Mouse (Mus musculus) embryo, embryonic 10 days (tissue): ENCODE results near the gene Yod1.

Source experiments
- DNase-seq: peaks from one replicate; pipeline ENCODE4 v3.0.0-alpha.2; 2015; ENCODE audit warnings: low spot score

The Yod1 gene

DNA sequence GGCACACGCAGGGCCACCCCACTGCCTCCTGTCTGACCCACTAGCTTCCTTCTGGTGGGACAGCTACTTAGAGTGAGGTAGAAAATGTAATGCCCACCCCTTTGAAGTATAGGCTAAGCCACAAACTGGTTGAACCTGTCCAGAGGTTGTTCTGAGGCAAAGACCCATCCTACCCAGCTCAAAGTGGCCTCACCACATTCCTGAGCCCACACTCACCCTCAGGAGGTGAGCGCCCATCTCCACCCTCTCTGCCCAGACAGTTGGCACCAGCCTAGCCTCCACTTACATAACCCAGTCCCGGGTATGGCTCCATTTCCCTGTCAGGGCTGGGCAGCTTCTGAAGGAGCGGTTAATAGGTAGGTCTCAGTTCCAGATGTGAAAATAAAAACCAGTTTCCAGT lies 53.4 kb downstream of the Yod1 start:
- DNase-seq = no peak

DNA sequence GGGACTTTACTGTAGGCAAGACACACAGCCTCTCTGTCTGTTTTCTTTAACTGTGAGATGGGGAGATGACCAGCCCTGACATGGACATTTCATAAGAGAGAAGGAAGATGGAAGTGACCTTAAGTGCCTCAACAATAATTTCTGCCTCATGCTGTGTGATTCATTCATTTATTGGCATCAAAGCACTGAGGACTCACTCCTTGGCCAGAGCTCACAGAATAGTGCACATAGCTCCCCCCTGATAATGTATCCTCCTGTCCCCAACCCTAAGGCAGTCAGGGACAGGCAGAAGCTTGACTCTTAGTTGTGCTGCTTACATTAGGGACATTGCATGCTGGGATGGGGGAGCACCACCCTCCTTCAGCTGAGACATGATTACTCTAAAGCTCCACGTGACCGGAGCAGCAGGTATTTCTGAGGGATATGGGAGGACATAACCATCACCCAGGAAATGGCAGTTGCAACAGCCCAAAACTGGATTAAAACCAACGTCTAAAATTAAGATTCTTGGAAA lies 53.9 kb downstream of the Yod1 start:
- no peak for DNase-seq
